Mouse (Mus musculus): ENCODE data around the gene Eea1. TPM values are rescaled to one million over a fixed set of nuclear protein-coding genes. Genes with fewer than 3 reads are reported as not detected.

The Eea1 gene
- polyA plus RNA-seq (2015; fragmentation: Nextera tagmentation; extraction: Ambion mirVana) = 9.9 and 10.3 TPM in 2 replicates

DNA sequence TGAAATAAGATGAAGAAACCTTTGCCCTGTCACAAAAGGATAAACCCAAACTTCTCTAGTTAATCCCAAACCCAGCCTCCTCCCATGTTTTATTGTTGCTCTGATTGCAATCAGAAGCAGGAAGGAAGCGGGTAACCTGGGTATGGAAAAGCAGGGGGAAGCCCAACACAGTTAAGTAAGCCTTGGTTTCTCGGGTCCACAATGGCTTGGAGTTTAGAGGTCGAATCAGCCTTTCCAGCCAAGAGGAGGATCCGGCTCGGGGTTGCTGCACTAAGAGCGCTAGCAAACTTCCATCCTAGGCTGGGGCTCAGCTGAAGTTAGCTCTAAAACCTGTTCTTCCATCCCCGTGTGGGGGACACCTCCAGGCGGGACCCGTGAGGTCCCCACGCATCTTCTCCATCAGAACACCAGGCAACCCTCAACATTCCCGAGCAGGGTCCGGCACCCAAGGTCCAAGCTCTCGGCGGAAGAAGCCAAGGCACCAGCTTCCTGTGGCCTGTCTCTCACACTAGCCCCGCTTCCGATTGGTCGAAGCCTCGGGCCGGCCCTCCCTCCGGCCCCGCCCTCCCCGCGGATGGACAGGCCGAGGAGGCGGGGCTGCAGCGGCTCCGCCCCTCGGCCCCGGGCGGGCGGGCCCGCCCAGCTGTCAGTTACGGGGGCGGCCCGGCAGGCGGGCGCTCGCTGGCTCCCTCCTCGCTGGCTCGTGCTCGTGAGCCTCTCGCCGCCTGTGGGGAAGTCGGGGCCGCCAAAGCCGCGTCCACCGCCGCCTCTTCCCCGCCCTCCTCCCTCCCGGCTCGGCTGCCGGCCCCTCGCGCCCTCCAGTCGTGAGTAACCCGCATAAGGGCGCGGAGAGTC, at the start of gene Eea1:
Eea1 (plus strand) TSS at position 605 of the 855 bp plus-strand sequence.
- Histone ChIP-seq H3K36me3 (replicated peaks; ENCODE audit: insufficient read depth, low read length) (no peaks in the 10 kb centered on the region), H3K27me3 (ENCODE audit: insufficient read depth, low read length) (no peaks in the 10 kb centered on the region), H3K9me3 (ENCODE audit: low read length) (no peaks in the 10 kb centered on the region), H3K4me1 (ENCODE audit: insufficient read depth) (peaks cover 21% of the 10 kb centered on the region), H3K4me2 (ENCODE audit: low read depth, low read length) (peak within 1 kb of the TSS; percentile 92), H3K4me3 (ENCODE audit: low read depth, low read length) (peak within 1 kb of the TSS; percentile 87), H3K9ac (replicated peaks) (peak within 1 kb of the TSS; percentile 91), H3K27ac (ENCODE audit: low read depth) (peak within 1 kb of the TSS; percentile 96)
- TF ChIP-seq EP300 (IDR thresholded peaks at IDR 0.05; ENCODE audit: low read depth) (no peak), CTCF (IDR thresholded peaks at IDR 0.05; ENCODE audit: low read depth) (no peak)
- ATAC-seq = peak; percentile 96
- 3% methylated on average over 45 of the region's 59 CpGs for WGBS (ENCODE audit: insufficient replicate concordance)
- peak; percentile 95 for DNase-seq

DNA sequence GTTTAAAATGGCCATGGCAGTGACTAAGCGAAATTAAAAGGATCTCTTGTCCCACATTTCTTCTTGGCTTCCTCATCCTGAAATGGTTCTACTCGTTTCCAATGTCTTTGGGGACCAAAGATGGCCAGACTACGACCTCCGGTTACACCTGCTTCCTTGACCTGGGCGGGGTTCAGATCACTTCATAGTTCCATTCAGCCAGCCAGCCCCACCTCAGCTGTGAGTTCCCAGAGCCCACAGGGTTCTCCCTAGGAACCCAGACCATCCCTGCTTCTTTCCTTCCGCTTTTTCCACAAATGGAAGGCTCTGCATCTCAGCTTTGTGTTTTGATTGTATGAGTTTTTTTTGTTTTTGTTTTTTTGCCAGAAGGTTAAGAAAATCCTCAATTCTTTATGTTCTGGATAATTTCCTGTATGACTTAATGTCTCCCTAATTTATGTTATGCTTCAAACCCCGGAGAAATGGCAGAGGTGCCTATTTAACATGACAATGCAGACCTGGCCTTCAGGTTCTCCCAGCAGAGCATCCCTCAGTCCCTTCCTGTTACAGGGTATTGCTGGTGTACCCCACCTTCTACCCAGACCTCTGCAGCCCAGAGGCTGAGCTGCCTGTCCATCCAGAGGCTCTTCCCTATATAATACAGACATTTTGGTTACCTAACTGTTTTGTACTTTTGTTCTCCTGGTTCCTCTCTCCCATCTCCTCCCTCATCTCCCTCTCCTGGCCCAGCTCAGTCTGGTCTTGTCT, 49.1 kb upstream of the Eea1 start:
- no peak overlapping the region for H3K27ac ChIP-seq (ENCODE audit: low read depth)
- no peaks in the 10 kb centered on the region for H3K27me3 ChIP-seq (ENCODE audit: insufficient read depth, low read length)
- no peak overlapping the region for H3K4me3 ChIP-seq (ENCODE audit: low read depth, low read length)
- H3K9me3 ChIP-seq (ENCODE audit: low read length) = no peaks in the 10 kb centered on the region
- TF ChIP-seq CTCF (IDR thresholded peaks at IDR 0.05; ENCODE audit: low read depth) (no peak), EP300 (IDR thresholded peaks at IDR 0.05; ENCODE audit: low read depth) (no peak)
- no peak overlapping the region for H3K9ac ChIP-seq (replicated peaks)
- WGBS (ENCODE audit: insufficient replicate concordance) = 73% methylated on average over 7 of the region's 7 CpGs
- 0 out of 2 replicates have a peak, but pooled peaks cover 2% of the 10 kb centered on the region for H3K4me1 ChIP-seq (ENCODE audit: insufficient read depth)
- no peak for DNase-seq
- no peak for ATAC-seq
- H3K36me3 ChIP-seq (replicated peaks; ENCODE audit: insufficient read depth, low read length) = no peaks in the 10 kb centered on the region
- H3K4me2 ChIP-seq (ENCODE audit: low read depth, low read length) = no peak overlapping the region

GRCm38 (mm10) chr10:95892132-95892531, 48.3 kb upstream of the Eea1 start:
- ATAC-seq = no peak

DNA sequence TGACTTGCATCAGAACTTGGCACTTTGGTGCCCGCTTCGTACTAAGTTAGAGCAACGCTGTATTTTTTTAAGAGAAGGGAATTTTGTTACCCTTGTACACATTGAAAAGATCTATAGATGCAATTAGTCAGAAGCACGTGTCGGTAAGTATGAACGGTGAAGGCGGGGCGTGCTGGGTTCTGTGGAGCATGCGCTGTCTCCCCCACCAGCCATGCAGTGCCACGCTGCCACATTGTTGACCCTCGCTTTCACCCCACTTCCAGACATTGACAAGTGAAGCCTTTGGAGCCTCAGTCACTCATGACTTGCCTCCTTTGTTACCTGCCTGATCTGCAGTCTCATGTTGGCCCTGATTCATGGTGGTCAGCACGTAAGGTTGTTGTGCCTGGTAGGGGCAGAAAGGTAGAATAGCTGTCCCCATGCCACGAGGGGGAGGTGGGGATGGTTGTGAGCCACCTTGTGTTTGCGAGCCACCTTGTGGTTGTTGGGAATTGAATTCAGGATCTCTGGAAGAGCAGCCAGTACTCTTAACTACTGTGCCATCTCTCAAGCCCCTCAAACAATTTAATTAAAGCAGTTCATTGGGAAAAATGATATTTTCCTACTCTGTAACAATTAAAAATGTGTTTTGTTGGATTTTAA, 47.0 kb upstream of the Eea1 start:
- Histone ChIP-seq H3K9me3 (ENCODE audit: low read length) (no peaks in the 10 kb centered on the region), H3K4me1 (ENCODE audit: insufficient read depth) (0 out of 2 replicates have a peak, but pooled peaks cover 2% of the 10 kb centered on the region), H3K4me3 (ENCODE audit: low read depth, low read length) (no peak overlapping the region), H3K27ac (ENCODE audit: low read depth) (no peak overlapping the region), H3K36me3 (replicated peaks; ENCODE audit: insufficient read depth, low read length) (no peaks in the 10 kb centered on the region), H3K27me3 (ENCODE audit: insufficient read depth, low read length) (no peaks in the 10 kb centered on the region), H3K4me2 (ENCODE audit: low read depth, low read length) (no peak overlapping the region), H3K9ac (replicated peaks) (no peak overlapping the region)
- WGBS (ENCODE audit: insufficient replicate concordance) = 81% methylated on average over 14 of the region's 14 CpGs
- DNase-seq (no peak), ATAC-seq (no peak)
- TF ChIP-seq CTCF (IDR thresholded peaks at IDR 0.05; ENCODE audit: low read depth) (peak; percentile 22), EP300 (IDR thresholded peaks at IDR 0.05; ENCODE audit: low read depth) (no peak)

More at GRCm38 (mm10) chr10:95892132-95892531, 48.3 kb upstream of the Eea1 start:
- no peak for DNase-seq
- Histone ChIP-seq H3K4me2 (ENCODE audit: low read depth, low read length) (no peak overlapping the region), H3K9ac (replicated peaks) (no peak overlapping the region), H3K4me3 (ENCODE audit: low read depth, low read length) (no peak overlapping the region), H3K4me1 (ENCODE audit: insufficient read depth) (0 out of 2 replicates have a peak, but pooled peaks cover 2% of the 10 kb centered on the region), H3K27me3 (ENCODE audit: insufficient read depth, low read length) (no peaks in the 10 kb centered on the region), H3K9me3 (ENCODE audit: low read length) (no peaks in the 10 kb centered on the region), H3K36me3 (replicated peaks; ENCODE audit: insufficient read depth, low read length) (no peaks in the 10 kb centered on the region), H3K27ac (ENCODE audit: low read depth) (no peak overlapping the region)
- TF ChIP-seq EP300 (IDR thresholded peaks at IDR 0.05; ENCODE audit: low read depth) = no peak
- TF ChIP-seq CTCF (IDR thresholded peaks at IDR 0.05; ENCODE audit: low read depth) = no peak
- 72% methylated on average over 9 of the region's 9 CpGs for WGBS (ENCODE audit: insufficient replicate concordance)

GRCm38 (mm10) chr10:95894036-95894855, 46.2 kb upstream of the Eea1 start:
- no peaks in the 10 kb centered on the region for H3K36me3 ChIP-seq (replicated peaks; ENCODE audit: insufficient read depth, low read length)
- H3K27me3 ChIP-seq (ENCODE audit: insufficient read depth, low read length) = no peaks in the 10 kb centered on the region
- H3K27ac ChIP-seq (ENCODE audit: low read depth) = no peak overlapping the region
- peak; percentile 15 for DNase-seq
- peak; percentile 40 for ATAC-seq
- peak overlapping the region; percentile 33 for H3K4me3 ChIP-seq (ENCODE audit: low read depth, low read length)
- H3K4me2 ChIP-seq (ENCODE audit: low read depth, low read length) = peak overlapping the region; percentile 71
- TF ChIP-seq CTCF (IDR thresholded peaks at IDR 0.05; ENCODE audit: low read depth) = no peak
- H3K9ac ChIP-seq (replicated peaks) = no peak overlapping the region; the same call in 1 of the 2 replicates
- H3K4me1 ChIP-seq (ENCODE audit: insufficient read depth) = 0 out of 2 replicates have a peak, but pooled peaks cover 2% of the 10 kb centered on the region
- WGBS (ENCODE audit: insufficient replicate concordance) = 25% methylated on average over 17 of the region's 17 CpGs
- H3K9me3 ChIP-seq (ENCODE audit: low read length) = no peaks in the 10 kb centered on the region

All from liver, postnatal 0 days (tissue).